Mouse (Mus musculus) forebrain, embryonic 12.5 days (tissue): Measurements from ENCODE around the gene Adamts2. TPM values are rescaled to one million over a fixed set of nuclear protein-coding genes. Genes with fewer than 3 reads are reported as not detected.

Source experiments
- ATAC-seq: fragments of 200-750 bp; cut with Nextera tagmentation; 2 replicates; pipeline ENCODE4 v1.8.0; 2017; ENCODE audit warnings: moderate TSS enrichment; ENCODE audit not compliant: low FRiP score
- H3K27ac ChIP-seq: fragments of 300-500 bp; sonication (generic); 2 replicates; pipeline ENCODE4 v1.5.1; 2016; ENCODE audit warnings: mild to moderate bottlenecking
- H3K27me3 ChIP-seq: fragments of 300-500 bp; sonication (generic); 2 replicates; pipeline ENCODE4 v1.6.1; 2016; ENCODE audit warnings: mild to moderate bottlenecking
- H3K36me3 ChIP-seq: fragments of 300-500 bp; sonication (generic); replicated peaks from 2 replicates; pipeline ENCODE4 v1.6.1; 2016; ENCODE audit warnings: mild to moderate bottlenecking
- H3K4me1 ChIP-seq: fragments of 300-500 bp; sonication (generic); 2 replicates; pipeline ENCODE4 v1.6.1; 2016
- H3K4me2 ChIP-seq: fragments of 300-500 bp; sonication (generic); 2 replicates; pipeline ENCODE4 v1.6.1; 2016; ENCODE audit warnings: mild to moderate bottlenecking, moderate library complexity
- H3K4me3 ChIP-seq: fragments of 300-500 bp; sonication (generic); replicated peaks from 2 replicates; pipeline ENCODE4 v1.5.1; 2016; ENCODE audit warnings: mild to moderate bottlenecking
- H3K9ac ChIP-seq: fragments of 300-500 bp; sonication (generic); 2 replicates; pipeline ENCODE4 v1.6.1; 2016; ENCODE audit warnings: mild to moderate bottlenecking
- H3K9me3 ChIP-seq: fragments of 300-500 bp; sonication (generic); 2 replicates; pipeline ENCODE4 v1.6.1; 2016
- WGBS: fragments of 180-500 bp; shearing (Covaris S2); methylation state at CpG from one replicate; pipeline ENCODE4 v1.1.7; 2016; 5-methylcytosine and 5-hydroxymethylcytosine counted together
- polyA plus RNA-seq: library from polyadenylated mRNA; unstranded; fragments of >200 nt; fragmentation: Nextera tagmentation; extraction: Ambion mirVana; gene quantifications from 2 replicates; pipeline ENCODE4 v1.2.1, GENCODE M21; 2016

Adamts2 gene
- polyA plus RNA-seq, 1 experiment from 2014 or later = 1.8 TPM

DNA sequence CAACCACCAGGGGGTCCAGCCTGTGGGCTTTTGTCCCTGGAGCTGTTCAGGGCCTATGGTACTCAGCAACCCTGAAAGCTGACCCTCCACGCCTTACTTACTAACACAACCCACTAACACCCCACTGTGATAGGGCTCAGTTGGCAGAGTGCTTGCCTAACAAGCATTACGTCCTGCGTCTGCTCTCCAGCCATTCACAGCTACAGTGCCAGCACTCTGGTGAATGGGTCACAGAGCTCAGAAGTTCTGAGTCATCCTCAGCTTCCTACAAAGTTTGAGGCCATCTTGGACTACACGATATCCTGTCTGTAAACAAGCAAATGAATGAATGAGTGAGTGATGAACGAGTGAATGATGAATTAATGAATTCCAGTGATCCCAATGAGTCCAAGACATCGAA is 118.5 kb downstream of the Adamts2 start:
- H3K27me3 ChIP-seq = no peaks in the 10 kb centered on the region
- H3K36me3 ChIP-seq = no peaks in the 10 kb centered on the region
- H3K4me2 ChIP-seq = no peak overlapping the region
- peaks cover 10% of the 10 kb centered on the region for H3K4me1 ChIP-seq
- H3K9me3 ChIP-seq = no peaks in the 10 kb centered on the region
- WGBS = 78% methylated on average over 6 of the region's 6 CpGs
- ATAC-seq = no peak
- no peak overlapping the region for H3K4me3 ChIP-seq
- no peak overlapping the region for H3K27ac ChIP-seq
- no peak overlapping the region for H3K9ac ChIP-seq

DNA sequence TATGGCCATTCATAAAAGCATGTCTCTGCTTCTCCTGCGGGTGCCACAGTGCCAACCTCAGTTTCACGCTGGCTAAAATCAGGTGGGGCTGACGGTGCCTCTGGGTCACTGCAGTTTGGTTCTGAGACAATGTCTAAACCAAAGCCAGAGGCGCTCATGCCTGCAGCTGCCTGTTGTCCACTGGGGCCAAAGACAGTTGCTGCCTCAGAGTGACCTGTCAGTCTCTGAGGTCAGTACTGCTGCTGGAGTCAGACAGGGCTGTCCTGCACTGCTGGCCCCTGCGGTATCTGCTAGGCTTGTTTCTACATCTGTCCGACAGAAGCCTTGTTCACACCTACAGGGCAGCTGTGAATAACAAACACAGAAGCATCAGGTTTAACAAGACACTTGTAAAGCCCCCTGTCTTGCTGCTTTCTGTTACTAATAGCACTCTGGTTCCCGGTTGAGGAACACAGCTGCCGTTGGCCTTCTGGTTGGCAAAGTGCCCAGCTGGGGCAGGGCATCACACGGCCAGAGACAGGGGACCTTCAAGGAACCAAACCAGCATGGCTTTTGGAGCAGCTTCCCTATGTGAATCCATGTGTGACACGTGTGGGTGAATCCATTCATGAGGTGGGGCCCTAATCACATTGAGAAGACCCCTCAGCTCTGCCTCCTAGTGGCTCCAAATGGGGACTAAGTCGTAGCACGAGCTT is 119.1 kb downstream of the Adamts2 start:
- Histone ChIP-seq H3K4me2 (no peak overlapping the region), H3K27me3 (no peaks in the 10 kb centered on the region), H3K4me1 (peaks cover 10% of the 10 kb centered on the region), H3K36me3 (no peaks in the 10 kb centered on the region), H3K9me3 (no peaks in the 10 kb centered on the region), H3K9ac (no peak overlapping the region), H3K27ac (no peak overlapping the region), H3K4me3 (no peak overlapping the region)
- WGBS = 61% methylated on average over 12 of the region's 12 CpGs
- no peak for ATAC-seq

DNA sequence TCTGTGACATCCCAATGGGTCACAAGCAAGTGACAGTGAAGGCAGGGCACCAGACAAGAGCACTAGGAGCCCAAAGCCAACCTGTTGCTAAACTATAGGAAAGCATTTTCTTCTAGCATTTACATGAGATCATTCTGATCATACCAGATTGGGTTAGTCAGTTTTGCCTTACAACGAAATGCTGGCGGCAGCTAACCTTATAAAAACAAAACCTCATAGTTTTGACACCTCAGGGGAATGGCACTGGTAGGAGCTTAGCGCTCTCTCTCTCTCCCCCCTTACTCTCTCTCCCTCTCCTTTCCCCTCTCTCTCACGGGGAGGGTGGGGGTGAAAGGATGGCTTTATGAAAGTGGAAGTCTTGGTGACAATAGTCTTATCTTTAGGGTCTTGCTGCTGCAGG is 123.7 kb downstream of the Adamts2 start:
- Histone ChIP-seq H3K27me3 (no peaks in the 10 kb centered on the region), H3K9me3 (no peaks in the 10 kb centered on the region), H3K27ac (no peak overlapping the region), H3K4me3 (no peak overlapping the region), H3K9ac (no peak overlapping the region), H3K4me2 (no peak overlapping the region), H3K36me3 (no peaks in the 10 kb centered on the region), H3K4me1 (peaks cover 5% of the 10 kb centered on the region; the same call in 1 of the 2 replicates)
- no peak for ATAC-seq
- WGBS = 84% methylated on average over 4 of the region's 4 CpGs

DNA sequence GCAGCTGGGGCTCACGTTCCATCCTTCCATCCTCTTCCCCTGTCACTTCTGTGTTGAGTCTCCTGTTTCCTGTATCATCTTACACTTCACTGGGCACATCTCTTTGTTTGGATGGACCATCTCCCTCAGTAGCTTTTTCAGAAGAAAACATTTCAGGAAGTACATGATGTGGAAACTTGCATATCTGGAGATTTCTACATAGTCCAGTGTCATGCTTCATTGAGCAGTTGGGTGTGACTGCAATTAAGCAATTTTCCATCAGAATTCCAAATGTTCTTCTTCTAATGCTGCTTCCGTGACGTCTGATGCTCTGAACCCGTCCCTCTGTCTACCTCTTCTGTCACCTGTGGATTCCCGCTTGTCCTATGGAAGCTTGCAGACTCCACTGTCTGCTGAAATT is 124.2 kb downstream of the Adamts2 start:
- no peak overlapping the region for H3K27ac ChIP-seq
- H3K36me3 ChIP-seq = no peaks in the 10 kb centered on the region
- H3K27me3 ChIP-seq = no peaks in the 10 kb centered on the region
- H3K4me2 ChIP-seq = no peak overlapping the region
- H3K9me3 ChIP-seq = no peaks in the 10 kb centered on the region
- peaks cover 2% of the 10 kb centered on the region; the same call in 1 of the 2 replicates for H3K4me1 ChIP-seq
- H3K4me3 ChIP-seq = no peak overlapping the region
- no peak overlapping the region for H3K9ac ChIP-seq
- 84% methylated on average over 5 of the region's 5 CpGs for WGBS
- ATAC-seq = no peak

DNA sequence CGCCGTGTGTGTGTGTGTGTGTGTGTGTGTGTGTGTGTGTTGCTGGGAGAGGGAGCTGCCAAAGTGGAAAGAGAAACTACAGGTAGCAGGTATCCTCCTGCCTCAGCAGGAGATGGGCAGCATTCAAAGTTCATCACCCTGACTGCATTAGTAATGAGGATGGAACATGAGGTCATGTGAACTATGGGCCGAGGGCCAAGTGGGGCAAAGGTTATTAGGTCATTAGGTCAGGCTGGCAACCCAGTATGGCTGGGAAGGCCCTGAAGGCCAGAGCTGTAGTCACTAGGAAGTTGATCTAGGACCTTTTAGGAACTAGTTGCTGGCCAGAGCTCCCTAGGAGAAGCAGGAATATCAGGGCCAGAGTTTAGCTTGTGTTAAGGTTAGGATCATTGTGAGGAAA is 131.3 kb downstream of the Adamts2 start:
- no peak for ATAC-seq
- Histone ChIP-seq H3K4me1 (no peaks in the 10 kb centered on the region), H3K9me3 (no peaks in the 10 kb centered on the region), H3K4me2 (no peak overlapping the region), H3K27ac (no peak overlapping the region), H3K27me3 (no peaks in the 10 kb centered on the region), H3K36me3 (no peaks in the 10 kb centered on the region), H3K9ac (no peak overlapping the region), H3K4me3 (no peak overlapping the region)
- 65% methylated on average over 3 of the region's 3 CpGs for WGBS

DNA sequence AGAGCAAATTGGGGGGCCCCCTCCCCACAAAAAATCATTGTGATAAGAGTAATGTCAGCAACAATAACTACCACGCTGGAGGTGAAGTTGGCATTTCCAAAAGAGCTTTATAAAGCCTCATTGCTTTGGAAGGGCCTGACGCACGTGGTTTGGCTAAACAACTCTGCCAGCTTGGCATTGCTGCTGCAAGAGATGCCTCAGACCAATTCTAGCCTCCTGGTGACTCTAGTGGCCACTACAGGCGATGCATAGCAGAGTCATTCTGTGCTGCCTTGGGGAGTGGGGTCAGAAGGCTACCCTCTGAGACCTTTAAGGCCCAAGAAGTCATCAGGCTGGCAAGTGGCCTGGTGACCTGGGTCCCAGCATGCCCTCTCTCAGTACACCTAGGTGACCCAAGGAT is 132.2 kb downstream of the Adamts2 start:
- Histone ChIP-seq H3K4me1 (no peaks in the 10 kb centered on the region), H3K4me3 (no peak overlapping the region), H3K27ac (no peak overlapping the region), H3K9ac (no peak overlapping the region), H3K4me2 (no peak overlapping the region), H3K36me3 (no peaks in the 10 kb centered on the region), H3K27me3 (no peaks in the 10 kb centered on the region), H3K9me3 (no peaks in the 10 kb centered on the region)
- no peak for ATAC-seq
- WGBS = 65% methylated on average over 4 of the region's 4 CpGs

DNA sequence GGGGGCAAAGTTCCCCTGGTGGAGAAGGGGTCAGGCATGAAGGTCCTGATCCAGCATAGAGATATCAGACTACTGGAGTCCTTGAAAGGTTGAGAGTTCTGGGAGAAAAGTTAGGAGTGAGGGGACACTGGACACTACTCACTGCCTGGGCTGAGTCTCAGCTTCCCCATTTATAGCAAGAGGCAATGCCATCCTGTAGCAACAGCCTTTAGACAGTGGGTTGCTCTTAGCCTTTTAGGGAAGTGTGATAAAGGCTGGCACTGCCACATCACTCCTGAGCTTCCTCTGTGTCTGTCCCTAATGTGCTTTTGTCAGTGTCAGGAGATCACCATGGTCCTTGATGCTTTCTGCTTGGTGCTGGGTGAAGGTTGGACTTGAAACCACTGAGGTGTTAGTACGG is 134.7 kb downstream of the Adamts2 start:
- no peaks in the 10 kb centered on the region for H3K27me3 ChIP-seq
- no peak overlapping the region for H3K9ac ChIP-seq
- no peak overlapping the region for H3K4me3 ChIP-seq
- no peak overlapping the region for H3K27ac ChIP-seq
- H3K9me3 ChIP-seq = no peaks in the 10 kb centered on the region
- ATAC-seq = no peak
- no peaks in the 10 kb centered on the region for H3K4me1 ChIP-seq
- 100% methylated on average over 1 of the region's 1 CpGs for WGBS
- no peaks in the 10 kb centered on the region for H3K36me3 ChIP-seq
- H3K4me2 ChIP-seq = no peak overlapping the region

DNA sequence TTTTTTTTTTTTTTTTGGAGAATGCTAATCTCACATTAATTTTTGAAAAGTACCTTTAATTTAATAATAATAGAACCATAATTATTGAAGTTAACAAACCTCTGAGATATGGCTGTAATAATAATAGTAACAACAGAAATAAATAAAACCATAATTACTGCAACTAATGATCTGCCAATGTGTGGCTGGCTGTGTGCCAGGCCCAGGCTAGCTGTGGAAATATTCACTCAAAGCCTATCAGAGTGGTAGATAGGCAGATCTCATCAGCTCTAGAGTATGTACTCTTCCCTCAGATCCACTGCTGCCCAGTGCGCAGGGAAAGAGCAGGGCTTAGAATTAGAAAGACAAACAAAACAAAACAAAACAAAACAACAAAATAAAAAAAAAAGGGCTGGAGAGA is 136.6 kb downstream of the Adamts2 start:
- no peaks in the 10 kb centered on the region for H3K27me3 ChIP-seq
- no peaks in the 10 kb centered on the region for H3K9me3 ChIP-seq
- no peaks in the 10 kb centered on the region for H3K36me3 ChIP-seq
- H3K4me3 ChIP-seq = no peak overlapping the region
- no peak overlapping the region for H3K4me2 ChIP-seq
- no peak overlapping the region for H3K9ac ChIP-seq
- no peaks in the 10 kb centered on the region for H3K4me1 ChIP-seq
- WGBS = 97% methylated on average over 1 of the region's 1 CpGs
- no peak for ATAC-seq
- H3K27ac ChIP-seq = no peak overlapping the region

DNA sequence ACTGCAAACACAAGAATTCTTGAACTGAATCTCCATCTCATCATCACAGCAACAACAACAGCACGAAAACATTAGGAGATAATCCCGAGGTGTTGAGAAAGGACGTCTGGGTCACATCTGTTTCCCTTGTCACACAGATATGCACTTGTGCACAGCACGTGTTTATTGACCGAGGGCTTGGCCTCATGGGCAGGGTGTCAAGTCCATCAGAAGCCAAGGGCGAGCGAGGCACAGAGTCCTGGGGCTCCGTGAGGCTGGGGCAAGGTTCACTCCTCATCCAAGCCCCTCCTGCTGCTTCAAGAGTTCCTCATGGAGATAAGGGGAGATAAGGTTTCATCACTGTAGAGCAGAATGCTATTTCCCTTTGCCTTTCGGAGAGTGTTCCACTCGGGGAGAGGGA is 137.6 kb downstream of the Adamts2 start:
- H3K4me1 ChIP-seq = no peaks in the 10 kb centered on the region
- ATAC-seq = no peak
- WGBS = 74% methylated on average over 10 of the region's 10 CpGs
- no peaks in the 10 kb centered on the region for H3K27me3 ChIP-seq
- H3K4me2 ChIP-seq = no peak overlapping the region
- H3K9me3 ChIP-seq = no peaks in the 10 kb centered on the region
- no peak overlapping the region for H3K9ac ChIP-seq
- H3K4me3 ChIP-seq = no peak overlapping the region
- no peak overlapping the region for H3K27ac ChIP-seq
- H3K36me3 ChIP-seq = no peaks in the 10 kb centered on the region

DNA sequence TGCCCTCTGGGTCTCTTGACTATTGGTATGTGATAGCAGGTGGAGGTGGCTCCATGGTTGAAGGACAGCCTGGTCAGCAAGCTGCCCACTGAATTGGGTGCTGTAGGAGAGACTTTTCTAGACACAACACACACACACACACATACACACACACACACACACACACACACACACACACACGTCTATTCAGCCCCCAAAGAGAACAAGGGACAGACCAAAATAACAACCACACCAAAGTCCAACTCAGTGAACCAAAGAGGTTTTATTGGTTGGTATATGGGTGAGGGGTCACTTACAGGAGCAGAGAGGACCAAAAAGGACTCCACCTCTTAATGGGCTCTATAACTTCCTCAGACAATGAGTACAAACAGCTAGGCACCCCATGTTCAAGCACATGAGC is 140.3 kb downstream of the Adamts2 start:
- H3K4me3 ChIP-seq = no peak overlapping the region
- H3K4me1 ChIP-seq = no peaks in the 10 kb centered on the region
- H3K27ac ChIP-seq = no peak overlapping the region
- no peaks in the 10 kb centered on the region for H3K9me3 ChIP-seq
- H3K27me3 ChIP-seq = no peaks in the 10 kb centered on the region
- no peaks in the 10 kb centered on the region for H3K36me3 ChIP-seq
- no peak for ATAC-seq
- no peak overlapping the region for H3K4me2 ChIP-seq
- H3K9ac ChIP-seq = no peak overlapping the region
- 43% methylated on average over 1 of the region's 1 CpGs for WGBS

DNA sequence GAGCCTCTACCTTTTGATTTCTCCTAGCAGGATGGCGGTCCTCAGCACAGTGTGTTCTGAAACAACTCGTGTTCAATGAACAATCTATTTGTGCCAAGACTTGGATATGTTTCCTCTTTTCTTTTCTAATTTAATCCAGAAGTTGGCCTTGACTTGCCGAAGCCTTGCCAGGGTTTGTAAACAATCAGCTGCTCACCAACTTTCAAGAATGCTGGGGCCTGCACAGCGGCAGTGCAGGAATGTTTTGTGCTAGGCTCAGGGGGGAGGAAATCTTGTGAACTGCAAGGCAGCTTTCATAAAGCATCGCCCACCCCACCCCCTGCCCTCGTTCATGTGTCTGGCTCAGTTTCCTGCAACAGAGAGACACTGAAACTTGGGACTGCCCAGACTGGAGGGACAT is 143.1 kb downstream of the Adamts2 start:
- Histone ChIP-seq H3K4me1 (no peaks in the 10 kb centered on the region), H3K9ac (no peak overlapping the region), H3K27ac (no peak overlapping the region), H3K27me3 (no peaks in the 10 kb centered on the region), H3K4me2 (no peak overlapping the region), H3K4me3 (no peak overlapping the region), H3K36me3 (no peaks in the 10 kb centered on the region), H3K9me3 (no peaks in the 10 kb centered on the region)
- no peak for ATAC-seq
- 69% methylated on average over 6 of the region's 6 CpGs for WGBS

DNA sequence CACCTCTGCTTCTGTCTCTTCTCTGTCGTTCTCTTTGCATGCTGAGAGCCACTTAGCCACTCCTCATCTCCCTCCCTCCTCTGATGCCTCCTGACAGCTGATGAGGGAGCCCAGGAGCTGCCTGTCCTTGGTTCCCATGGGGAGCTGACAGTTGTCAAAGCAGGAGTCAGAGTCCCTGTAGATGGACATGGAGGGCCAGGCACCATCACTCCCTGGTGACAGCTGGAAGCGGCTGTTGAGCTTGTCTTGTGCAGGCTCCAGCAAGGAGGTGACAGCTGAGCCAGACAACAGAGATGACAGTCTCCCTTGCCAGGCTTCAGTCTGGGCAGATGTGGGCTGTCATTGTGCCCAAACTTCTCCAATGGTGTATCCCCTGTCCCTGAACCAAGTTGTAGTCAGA is 144.6 kb downstream of the Adamts2 start:
- Histone ChIP-seq H3K4me3 (no peak overlapping the region), H3K36me3 (no peaks in the 10 kb centered on the region), H3K27me3 (no peaks in the 10 kb centered on the region), H3K4me2 (no peak overlapping the region), H3K9me3 (no peaks in the 10 kb centered on the region), H3K27ac (no peak overlapping the region), H3K4me1 (peaks cover 8% of the 10 kb centered on the region; the same call in 1 of the 2 replicates), H3K9ac (no peak overlapping the region)
- 55% methylated on average over 2 of the region's 2 CpGs for WGBS
- no peak for ATAC-seq

DNA sequence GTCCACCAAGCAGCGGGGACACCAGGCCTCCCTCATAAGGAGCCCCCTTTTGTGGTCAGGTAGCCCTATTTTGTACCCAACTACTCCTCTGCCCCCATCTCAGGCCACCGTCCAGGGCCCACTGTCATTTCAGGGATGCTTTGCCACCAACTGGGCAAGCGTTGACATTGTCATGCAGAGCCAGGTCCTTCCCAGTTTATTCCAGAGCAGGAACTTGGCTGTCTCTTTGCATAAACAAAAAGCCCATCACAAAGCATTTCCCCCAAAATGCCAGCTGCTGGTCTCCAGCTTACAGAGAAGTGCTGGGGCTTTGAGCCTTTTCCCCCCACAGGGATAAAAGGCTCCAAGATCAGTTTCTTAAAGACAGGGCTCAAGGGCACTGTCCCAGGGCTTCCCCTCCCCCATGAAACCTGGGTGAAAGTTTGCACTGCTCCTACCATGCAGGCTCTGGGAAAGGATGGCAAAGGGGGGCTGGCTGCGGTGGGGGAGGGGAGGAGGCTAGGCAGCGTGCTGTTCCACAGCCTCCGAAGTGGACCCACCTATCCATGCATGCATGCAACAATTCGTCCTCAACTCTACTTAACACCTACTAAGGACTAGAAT is 149.2 kb downstream of the Adamts2 start:
- H3K4me2 ChIP-seq = no peak overlapping the region
- ATAC-seq = no peak
- 48% methylated on average over 7 of the region's 7 CpGs for WGBS
- no peaks in the 10 kb centered on the region for H3K36me3 ChIP-seq
- no peaks in the 10 kb centered on the region for H3K27me3 ChIP-seq
- H3K9ac ChIP-seq = no peak overlapping the region
- H3K27ac ChIP-seq = no peak overlapping the region
- H3K9me3 ChIP-seq = no peaks in the 10 kb centered on the region
- H3K4me3 ChIP-seq = no peak overlapping the region
- H3K4me1 ChIP-seq = peaks cover 8% of the 10 kb centered on the region; the same call in 1 of the 2 replicates
